Mouse (Mus musculus) kidney, postnatal 14 days (tissue): Measurements from ENCODE around the gene Gm815.

ENCODE experiments used
- DNase-seq: peaks from one replicate; pipeline ENCODE4 v3.0.0; 2022; ENCODE audit warnings: mixed read lengths

Gene Gm815

GRCm38 (mm10) chr19:26879856-26880255 is 5.8 kb upstream of the Gm815 start:
- DNase-seq, result no peak

GRCm38 (mm10) chr19:26881866-26882427 is 3.7 kb upstream of the Gm815 start:
- peak; percentile 23 for DNase-seq

GRCm38 (mm10) chr19:26888171-26888570 is 2.5 kb downstream of the Gm815 start:
- DNase-seq, result no peak

- peak; percentile 60 for DNase-seq
Observed at GRCm38 (mm10) chr19:26891306-26891964, 5.8 kb downstream of the Gm815 start.

- no peak for DNase-seq
Observed at GRCm38 (mm10) chr19:26892861-26893260, 7.2 kb downstream of the Gm815 start.

GRCm38 (mm10) chr19:26902162-26902561 is 16.5 kb downstream of the Gm815 start:
- no peak for DNase-seq

- no peak for DNase-seq
Observed at GRCm38 (mm10) chr19:26914245-26914644, 28.6 kb downstream of the Gm815 start.

- no peak for DNase-seq
Observed at GRCm38 (mm10) chr19:26920816-26921215, 35.1 kb downstream of the Gm815 start.

- DNase-seq, result no peak
Observed at GRCm38 (mm10) chr19:26930295-26931283, 44.9 kb downstream of the Gm815 start.

GRCm38 (mm10) chr19:26934186-26934585 is 48.5 kb downstream of the Gm815 start:
- DNase-seq, result peak; percentile 83
